Mouse (Mus musculus): ENCODE measurements at regions not wholly inside any gene's neighbourhood (a gene's known extent, or its start where the extent isn't known, plus 50 kb on each side); places are given as distances from the start of the nearest gene placed in this dataset.

DNA sequence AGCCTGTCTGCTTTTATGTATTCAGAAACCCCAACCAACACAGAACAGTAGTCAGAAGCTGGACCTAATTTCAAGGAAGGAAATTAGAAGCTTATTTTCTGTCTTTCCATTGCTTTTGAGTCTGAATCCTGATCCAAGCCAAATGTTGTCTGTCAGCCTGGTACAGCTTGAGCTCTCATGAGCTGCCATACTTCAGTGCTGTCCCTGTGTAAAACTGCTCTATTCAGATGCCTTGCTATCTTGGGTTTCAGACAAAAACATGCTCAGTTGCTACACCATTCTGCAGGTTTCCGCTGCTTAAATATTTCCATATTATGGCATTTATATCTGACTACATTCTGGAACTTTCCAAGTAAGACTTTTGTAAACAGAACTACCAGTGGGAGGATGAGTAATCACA lies 1403.2 kb downstream of the Epha7 start:
- DNase-seq, result no peak

DNA sequence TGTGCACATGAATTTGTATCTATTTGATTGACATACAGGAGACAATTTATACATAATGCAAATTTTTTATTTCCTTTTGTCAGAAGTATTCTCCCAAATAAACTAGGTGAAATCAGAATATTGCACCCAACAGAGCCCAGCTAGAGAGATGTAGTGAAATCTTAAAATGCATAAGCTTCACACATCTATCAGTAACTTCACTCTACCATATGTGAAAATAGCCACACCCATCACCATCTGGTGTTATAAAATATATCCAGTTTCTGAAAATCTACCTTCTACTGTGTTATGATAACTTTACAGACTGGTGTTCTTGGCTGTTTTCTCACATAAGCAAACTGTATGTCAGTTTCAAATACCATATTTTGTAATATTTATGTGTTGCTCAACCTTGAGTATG lies 1414.2 kb downstream of the Epha7 start:
- no peak for DNase-seq

DNA sequence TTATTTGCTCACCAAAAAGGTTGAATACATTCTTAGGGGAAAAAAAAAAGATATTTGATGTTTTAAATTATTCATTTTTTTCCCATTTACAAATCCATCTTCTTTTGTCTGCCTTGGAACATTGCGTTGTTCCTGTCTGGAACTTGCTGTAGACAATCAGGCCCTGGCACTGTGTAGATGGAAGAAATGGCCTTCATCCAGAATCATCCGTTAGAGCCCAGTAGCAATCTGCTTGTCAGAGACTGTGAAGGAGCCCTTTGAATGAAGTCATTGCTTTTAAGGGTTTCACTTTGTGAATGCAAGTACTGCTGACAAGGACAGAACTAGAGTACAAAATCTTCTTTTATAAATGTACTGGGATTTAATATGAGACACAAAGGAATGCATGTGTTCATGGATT lies 1449.2 kb downstream of the Epha7 start:
- peak; percentile 49 to 76 for DNase-seq

- peak; percentile 14 to 15 for DNase-seq
These were observed 1455.1 kb downstream of the Epha7 start for GRCm38 (mm10) chr4:30268026-30268425.

- DNase-seq, result no peak
These were observed 1457.1 kb downstream of the Epha7 start for GRCm38 (mm10) chr4:30270000-30270399.

DNA sequence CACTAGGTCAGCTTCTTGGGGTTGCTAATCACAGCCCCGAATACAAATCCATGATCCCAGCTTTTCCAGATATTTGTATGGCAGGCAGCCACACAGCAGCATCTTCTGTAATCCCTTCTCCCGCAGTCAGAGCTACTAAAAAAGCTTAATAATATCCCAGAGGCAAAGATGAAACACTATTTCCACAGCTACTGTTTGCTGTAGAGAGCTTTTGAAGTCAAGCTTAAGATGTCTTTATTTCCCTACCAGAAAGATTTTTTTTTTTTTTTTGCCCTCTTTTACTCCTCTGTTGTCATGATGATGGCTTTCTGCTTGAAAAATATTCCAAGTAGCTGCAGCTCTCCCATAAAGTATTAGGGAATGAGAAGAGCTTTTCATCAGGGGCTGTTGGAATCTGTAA lies 1499.5 kb downstream of the Epha7 start:
- no peak for DNase-seq

DNA sequence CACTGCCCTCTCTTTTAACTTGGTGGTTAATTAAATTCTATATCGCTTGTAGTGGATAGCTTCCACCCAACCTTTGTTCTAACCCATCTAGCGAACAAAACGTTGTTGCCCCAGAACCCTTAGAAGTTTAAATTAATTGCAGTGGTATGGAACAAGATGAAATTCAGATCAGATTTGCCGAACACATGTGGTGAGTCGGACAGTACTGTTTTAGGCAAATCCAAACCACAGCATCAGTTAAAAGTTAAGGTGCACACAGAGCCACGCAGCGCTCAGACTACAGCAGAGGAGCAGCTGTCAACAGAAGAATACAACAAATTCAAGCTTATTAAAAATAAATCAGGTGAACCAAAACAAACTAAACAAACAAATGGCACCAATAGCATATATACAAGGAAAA lies 1500.0 kb downstream of the Epha7 start:
- DNase-seq, result no peak

- no peak for DNase-seq
These were observed 1502.4 kb downstream of the Epha7 start for GRCm38 (mm10) chr4:30315348-30315747.

DNA sequence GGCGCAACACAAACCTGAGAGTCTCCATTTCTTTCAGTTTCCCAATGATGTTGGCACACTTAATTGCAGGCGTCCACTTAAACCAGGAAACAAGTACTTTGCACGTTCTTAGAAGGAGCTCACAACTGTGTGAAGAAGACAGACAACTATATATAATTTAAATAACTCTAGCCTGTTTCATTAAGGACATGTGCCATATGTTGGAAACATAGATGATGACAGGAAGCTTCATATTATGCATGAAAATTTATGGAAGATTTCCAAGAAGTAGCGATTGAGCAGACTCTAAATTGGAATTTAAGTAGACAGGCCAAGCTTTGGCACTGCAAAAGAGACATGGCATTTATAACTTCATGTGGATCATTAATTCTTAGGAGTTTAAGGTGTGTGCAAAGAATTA lies 1504.1 kb downstream of the Epha7 start:
- DNase-seq, result no peak

GRCm38 (mm10) chr4:30320038-30320437 lies 1507.1 kb downstream of the Epha7 start:
- no peak for DNase-seq

- DNase-seq, result no peak
These were observed 1534.6 kb downstream of the Epha7 start for GRCm38 (mm10) chr4:30347552-30347951.

All from cerebellum, postnatal 14 days (tissue).